Mouse (Mus musculus) layer of hippocampus, adult 9-11 months (tissue): ENCODE measurements around the gene Plcb1.
A peak's percentile ranks its signal among the peaks of the same experiment; 100 is the strongest.

Experiments
- DNase-seq: peaks from one replicate; pipeline ENCODE4 v3.0.0; 2022

The Plcb1 gene

GRCm38 (mm10) chr2:134915035-134915434, 129.2 kb downstream of the Plcb1 start:
- DNase-seq = no peak

- DNase-seq = no peak
Measured at GRCm38 (mm10) chr2:134920611-134921280, 134.9 kb downstream of the Plcb1 start.

- no peak for DNase-seq
Measured at GRCm38 (mm10) chr2:134922636-134923375, 136.9 kb downstream of the Plcb1 start.

- no peak for DNase-seq
Measured at GRCm38 (mm10) chr2:134924143-134924655, 138.3 kb downstream of the Plcb1 start.

- no peak for DNase-seq
Measured at GRCm38 (mm10) chr2:134926266-134926665, 140.4 kb downstream of the Plcb1 start.

GRCm38 (mm10) chr2:134927072-134927471, 141.2 kb downstream of the Plcb1 start:
- DNase-seq = no peak

- peak; percentile 70 for DNase-seq
Measured at GRCm38 (mm10) chr2:134929452-134929851, 143.6 kb downstream of the Plcb1 start.

GRCm38 (mm10) chr2:134930961-134931360, 145.1 kb downstream of the Plcb1 start:
- DNase-seq = no peak

GRCm38 (mm10) chr2:134931756-134932421, 146.0 kb downstream of the Plcb1 start:
- DNase-seq = no peak

GRCm38 (mm10) chr2:134935469-134935868, 149.6 kb downstream of the Plcb1 start:
- DNase-seq = no peak

GRCm38 (mm10) chr2:134935970-134936649, 150.2 kb downstream of the Plcb1 start:
- DNase-seq = no peak

GRCm38 (mm10) chr2:134937666-134938065, 151.8 kb downstream of the Plcb1 start:
- DNase-seq = no peak

GRCm38 (mm10) chr2:134942039-134942438, 156.2 kb downstream of the Plcb1 start:
- no peak for DNase-seq

GRCm38 (mm10) chr2:134942919-134943318, 157.1 kb downstream of the Plcb1 start:
- DNase-seq = no peak

- DNase-seq = no peak
Measured at GRCm38 (mm10) chr2:134946331-134946730, 160.5 kb downstream of the Plcb1 start.

GRCm38 (mm10) chr2:134946911-134947310, 161.0 kb downstream of the Plcb1 start:
- DNase-seq = no peak

GRCm38 (mm10) chr2:134952088-134952487, 166.2 kb downstream of the Plcb1 start:
- no peak for DNase-seq

GRCm38 (mm10) chr2:134956436-134956835, 170.6 kb downstream of the Plcb1 start:
- no peak for DNase-seq

GRCm38 (mm10) chr2:134966131-134966530, 180.3 kb downstream of the Plcb1 start:
- no peak for DNase-seq

- DNase-seq = no peak
Measured at GRCm38 (mm10) chr2:134968380-134968779, 182.5 kb downstream of the Plcb1 start.

- no peak for DNase-seq
Measured at GRCm38 (mm10) chr2:134972376-134972775, 186.5 kb downstream of the Plcb1 start.

GRCm38 (mm10) chr2:134974711-134975110, 188.8 kb downstream of the Plcb1 start:
- DNase-seq = no peak

- DNase-seq = peak; percentile 14
Measured at GRCm38 (mm10) chr2:134976796-134977330, 191.0 kb downstream of the Plcb1 start.
